Mouse (Mus musculus) limb, embryonic 15.5 days (tissue): Measurements from ENCODE around the gene Map10. TPM values are rescaled to one million over a fixed set of nuclear protein-coding genes. Genes with fewer than 3 reads are reported as not detected.

Experiments used
- ATAC-seq: fragments of 200-750 bp; cut with Nextera tagmentation; 2 replicates; pipeline ENCODE4 v1.8.0; 2017; ENCODE audit warnings: low read depth, moderate TSS enrichment; ENCODE audit not compliant: insufficient number of reproducible peaks, low FRiP score, low TSS enrichment
- H3K27ac ChIP-seq: fragments of 300-500 bp; sonication (generic); 2 replicates; pipeline ENCODE4 v1.5.1; 2015; ENCODE audit warnings: moderate library complexity, mild to moderate bottlenecking, inconsistent platforms
- H3K27me3 ChIP-seq: fragments of 300-500 bp; sonication (generic); 2 replicates; pipeline ENCODE4 v1.6.1; 2015; ENCODE audit warnings: inconsistent platforms
- H3K36me3 ChIP-seq: fragments of 300-500 bp; sonication (generic); 2 replicates; pipeline ENCODE4 v1.6.1; 2015; ENCODE audit warnings: inconsistent platforms
- H3K4me1 ChIP-seq: fragments of 300-500 bp; sonication (generic); 2 replicates; pipeline ENCODE4 v1.6.1; 2015; ENCODE audit warnings: inconsistent platforms
- H3K4me2 ChIP-seq: fragments of 300-500 bp; sonication (generic); 2 replicates; pipeline ENCODE4 v1.6.1; 2015; ENCODE audit warnings: mild to moderate bottlenecking, inconsistent platforms
- H3K4me3 ChIP-seq: fragments of 300-500 bp; sonication (generic); 2 replicates; pipeline ENCODE4 v1.5.1; 2015; ENCODE audit warnings: mild to moderate bottlenecking, inconsistent platforms
- H3K9ac ChIP-seq: fragments of 300-500 bp; sonication (generic); 2 replicates; pipeline ENCODE4 v1.6.1; 2015; ENCODE audit warnings: inconsistent platforms
- H3K9me3 ChIP-seq: fragments of 300-500 bp; sonication (generic); 2 replicates; pipeline ENCODE4 v1.6.1; 2016; ENCODE audit warnings: inconsistent platforms
- WGBS: fragments of 180-500 bp; shearing (Covaris S2); methylation state at CpG from one replicate; pipeline ENCODE4 v1.1.7; 2015; 5-methylcytosine and 5-hydroxymethylcytosine counted together
- polyA plus RNA-seq: library from polyadenylated mRNA; unstranded; fragments of >200 nt; fragmentation: Nextera tagmentation; extraction: Ambion mirVana; gene quantifications from 2 replicates; pipeline ENCODE4 v1.2.1, GENCODE M21; 2015

Map10 gene
- polyA plus RNA-seq, 1 experiment from 2014 or later: 5.4 TPM

GRCm38 (mm10) chr8:125671371-125671770, 1.8 kb downstream of the Map10 start:
- Histone ChIP-seq H3K4me1 (peaks cover 12% of the 10 kb centered on the region), H3K27me3 (no peaks in the 10 kb centered on the region), H3K9me3 (peaks cover 21% of the 10 kb centered on the region), H3K27ac (no peak overlapping the region), H3K9ac (no peak overlapping the region), H3K36me3 (peaks cover 7% of the 10 kb centered on the region; the same call in 1 of the 2 replicates), H3K4me3 (no peak overlapping the region), H3K4me2 (no peak overlapping the region)
- ATAC-seq: no peak
- over 99% methylated on average over 5 of the region's 5 CpGs for WGBS

GRCm38 (mm10) chr8:125675796-125676195, 6.2 kb downstream of the Map10 start:
- Histone ChIP-seq H3K9ac (no peak overlapping the region), H3K36me3 (peaks cover 4% of the 10 kb centered on the region; the same call in 1 of the 2 replicates), H3K9me3 (peaks cover 15% of the 10 kb centered on the region), H3K4me3 (no peak overlapping the region), H3K27me3 (no peaks in the 10 kb centered on the region), H3K27ac (no peak overlapping the region), H3K4me1 (no peaks in the 10 kb centered on the region; the same call in 1 of the 2 replicates), H3K4me2 (no peak overlapping the region)
- no peak for ATAC-seq
- WGBS: 75% methylated on average over 3 of the region's 3 CpGs

- Histone ChIP-seq H3K9ac (no peak overlapping the region), H3K36me3 (no peaks in the 10 kb centered on the region), H3K4me1 (no peaks in the 10 kb centered on the region; the same call in 1 of the 2 replicates), H3K4me2 (no peak overlapping the region), H3K4me3 (no peak overlapping the region), H3K27me3 (no peaks in the 10 kb centered on the region), H3K27ac (no peak overlapping the region), H3K9me3 (no peaks in the 10 kb centered on the region)
- no peak for ATAC-seq
- 89% methylated on average over 6 of the region's 6 CpGs for WGBS
Measured at GRCm38 (mm10) chr8:125677484-125677883, 7.9 kb downstream of the Map10 start.

GRCm38 (mm10) chr8:125678854-125679648, 9.4 kb downstream of the Map10 start:
- Histone ChIP-seq H3K27me3 (no peaks in the 10 kb centered on the region), H3K27ac (no peak overlapping the region), H3K4me2 (no peak overlapping the region), H3K36me3 (no peaks in the 10 kb centered on the region), H3K9ac (no peak overlapping the region), H3K4me3 (no peak overlapping the region), H3K9me3 (no peaks in the 10 kb centered on the region), H3K4me1 (no peaks in the 10 kb centered on the region; the same call in 1 of the 2 replicates)
- WGBS: 73% methylated on average over 8 of the region's 8 CpGs
- ATAC-seq: no peak

GRCm38 (mm10) chr8:125680851-125681408, 11.3 kb downstream of the Map10 start:
- H3K9ac ChIP-seq: no peak overlapping the region
- no peaks in the 10 kb centered on the region for H3K9me3 ChIP-seq
- ATAC-seq: no peak
- H3K27ac ChIP-seq: no peak overlapping the region
- H3K27me3 ChIP-seq: no peaks in the 10 kb centered on the region
- peaks cover 9% of the 10 kb centered on the region for H3K4me1 ChIP-seq
- no peak overlapping the region for H3K4me2 ChIP-seq
- H3K4me3 ChIP-seq: no peak overlapping the region
- 57% methylated on average over 8 of the region's 8 CpGs for WGBS
- no peaks in the 10 kb centered on the region for H3K36me3 ChIP-seq

- Histone ChIP-seq H3K9me3 (no peaks in the 10 kb centered on the region), H3K4me1 (peaks cover 18% of the 10 kb centered on the region), H3K36me3 (no peaks in the 10 kb centered on the region), H3K27me3 (no peaks in the 10 kb centered on the region), H3K9ac (no peak overlapping the region), H3K4me2 (no peak overlapping the region), H3K27ac (no peak overlapping the region), H3K4me3 (no peak overlapping the region)
- no peak for ATAC-seq
- 52% methylated on average over 6 of the region's 6 CpGs for WGBS
Measured at GRCm38 (mm10) chr8:125685216-125685760, 15.7 kb downstream of the Map10 start.

GRCm38 (mm10) chr8:125686221-125686865, 16.7 kb downstream of the Map10 start:
- no peak overlapping the region for H3K4me2 ChIP-seq
- peak overlapping the region; percentile 43; the same call in 1 of the 2 replicates for H3K27ac ChIP-seq
- no peak for ATAC-seq
- peaks cover 22% of the 10 kb centered on the region for H3K4me1 ChIP-seq
- 50% methylated on average over 9 of the region's 9 CpGs for WGBS
- no peaks in the 10 kb centered on the region for H3K36me3 ChIP-seq
- H3K9me3 ChIP-seq: no peaks in the 10 kb centered on the region
- no peaks in the 10 kb centered on the region for H3K27me3 ChIP-seq
- H3K4me3 ChIP-seq: no peak overlapping the region
- H3K9ac ChIP-seq: no peak overlapping the region

- H3K4me1 ChIP-seq: peaks cover 20% of the 10 kb centered on the region
- no peaks in the 10 kb centered on the region for H3K36me3 ChIP-seq
- 72% methylated on average over 15 of the region's 15 CpGs for WGBS
- ATAC-seq: no peak
- H3K9ac ChIP-seq: no peak overlapping the region
- H3K27me3 ChIP-seq: no peaks in the 10 kb centered on the region
- no peak overlapping the region for H3K27ac ChIP-seq
- H3K4me3 ChIP-seq: no peak overlapping the region
- H3K4me2 ChIP-seq: no peak overlapping the region
- H3K9me3 ChIP-seq: no peaks in the 10 kb centered on the region
Measured at GRCm38 (mm10) chr8:125690166-125690915, 20.7 kb downstream of the Map10 start.

GRCm38 (mm10) chr8:125690961-125691360, 21.3 kb downstream of the Map10 start:
- 80% methylated on average over 3 of the region's 3 CpGs for WGBS
- H3K36me3 ChIP-seq: no peaks in the 10 kb centered on the region
- no peaks in the 10 kb centered on the region for H3K9me3 ChIP-seq
- no peak for ATAC-seq
- no peak overlapping the region for H3K4me3 ChIP-seq
- no peak overlapping the region for H3K4me2 ChIP-seq
- H3K27ac ChIP-seq: no peak overlapping the region
- H3K4me1 ChIP-seq: peaks cover 13% of the 10 kb centered on the region
- no peaks in the 10 kb centered on the region for H3K27me3 ChIP-seq
- no peak overlapping the region for H3K9ac ChIP-seq

GRCm38 (mm10) chr8:125692447-125692846, 22.8 kb downstream of the Map10 start:
- Histone ChIP-seq H3K27ac (no peak overlapping the region), H3K4me1 (peaks cover 11% of the 10 kb centered on the region), H3K4me3 (no peak overlapping the region), H3K36me3 (no peaks in the 10 kb centered on the region), H3K9me3 (no peaks in the 10 kb centered on the region), H3K4me2 (no peak overlapping the region), H3K9ac (no peak overlapping the region), H3K27me3 (no peaks in the 10 kb centered on the region)
- ATAC-seq: no peak
- 66% methylated on average over 5 of the region's 5 CpGs for WGBS

- Histone ChIP-seq H3K27ac (no peak overlapping the region), H3K9me3 (no peaks in the 10 kb centered on the region), H3K36me3 (no peaks in the 10 kb centered on the region), H3K4me2 (no peak overlapping the region), H3K27me3 (no peaks in the 10 kb centered on the region), H3K4me3 (no peak overlapping the region), H3K4me1 (peaks cover 11% of the 10 kb centered on the region), H3K9ac (no peak overlapping the region)
- no peak for ATAC-seq
- 84% methylated on average over 3 of the region's 3 CpGs for WGBS
Measured at GRCm38 (mm10) chr8:125693197-125693596, 23.6 kb downstream of the Map10 start.
